Mouse (Mus musculus): ENCODE measurements around the gene Mrgprb2.

Mrgprb2 gene

GRCm38 (mm10) chr7:48557986-48558385, at the start of gene Mrgprb2:
TSS of gene Mrgprb2 (minus strand) at chr7:48558086.
- no peak for DNase-seq
